ENCODE assay signal across 8 mouse cellular contexts in the genomic region with DNA sequence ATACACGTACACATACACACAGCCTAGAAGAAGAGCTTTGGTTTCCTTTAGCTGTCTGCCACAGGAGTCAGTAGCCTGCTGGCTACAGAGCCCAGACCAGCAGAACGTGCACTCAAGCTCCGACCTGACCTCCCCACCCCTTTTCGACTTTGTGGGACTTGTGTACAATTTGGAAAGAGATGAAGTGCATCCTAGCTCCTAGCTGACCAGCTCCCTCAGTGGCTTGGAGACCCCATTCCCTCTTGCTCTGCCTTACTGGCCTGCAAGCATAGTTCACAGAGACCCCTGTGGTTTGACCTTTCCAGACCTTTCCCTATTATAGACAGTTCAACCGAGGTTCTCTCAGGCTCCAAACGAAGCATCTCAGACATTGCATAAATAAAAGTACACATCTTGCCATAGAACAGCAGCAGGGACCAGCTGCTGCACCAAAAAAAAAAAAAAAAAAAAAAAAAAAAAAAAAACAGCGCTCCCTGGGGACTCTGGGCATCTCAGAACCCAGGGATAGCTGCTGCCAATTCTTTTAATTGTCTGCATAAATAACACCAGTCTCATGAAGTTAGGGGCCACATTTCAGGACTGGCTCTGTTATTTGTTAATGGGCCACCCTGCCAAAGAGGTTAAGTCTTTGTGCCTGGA.
DNase-seq lines count a peak whose midpoint lies in the region; ATAC-seq and TF ChIP-seq lines count a peak whose summit lies in the region.

No protein-coding gene starts in this region.

- TF ChIP-seq EP300 in heart, adult 2 months (IDR thresholded peaks at IDR 0.05; ENCODE audit: insufficient read depth, low read depth, low read length), result no peak

- intact Hi-C loops in heart, adult 2 months (cut with DNase I), result loop anchor here (2.0 to 5.0 kb wide), 6 partner anchors 15 to 303 kb away; no protein-coding TSS in a partner anchor
- intact Hi-C loops in gastrocnemius, postnatal 14 days (cut with DNase I; ENCODE audit: low total_unique reads), result no loop called here

- TF ChIP-seq POLR2A in heart, adult 2 months (IDR thresholded peaks at IDR 0.05; ENCODE audit: insufficient read depth, low read depth, low read length), result no peak

- 60% methylated on average over 7 of the region's 7 CpGs for WGBS in heart, adult 2 months
- 45% methylated on average over 7 of the region's 7 CpGs for WGBS in embryonic facial prominence, embryonic 14.5 days
- 50% methylated on average over 7 of the region's 7 CpGs for WGBS in intestine, postnatal 0 days
- 40% methylated on average over 7 of the region's 7 CpGs for whole genome bisulfite sequencing in midbrain, embryonic 15.5 days

- no peaks in the 10 kb centered on the region for H3K36me3 ChIP-seq in heart, adult 2 months (ENCODE audit: control insufficient read depth, insufficient read depth, low read length)
- no peaks in the 10 kb centered on the region for H3K36me3 ChIP-seq in embryonic facial prominence, embryonic 14.5 days (ENCODE audit: control insufficient read depth, insufficient read depth, low read length)
- H3K36me3 ChIP-seq in intestine, postnatal 0 days (ENCODE audit: control insufficient read depth, insufficient read depth), result no peaks in the 10 kb centered on the region
- H3K36me3 ChIP-seq in midbrain, embryonic 15.5 days (replicated peaks), result no peaks in the 10 kb centered on the region

- H3K4me3 ChIP-seq in heart, adult 2 months, result peak overlapping the region; percentile 47
- H3K4me3 ChIP-seq in embryonic facial prominence, embryonic 14.5 days (ENCODE audit: low read depth, low read length), result peak overlapping the region; percentile 43
- H3K4me3 ChIP-seq in intestine, postnatal 0 days (ENCODE audit: low read depth, low read length), result peak overlapping the region; percentile 47
- H3K4me3 ChIP-seq in midbrain, embryonic 15.5 days, result peak overlapping the region; percentile 46

- ATAC-seq in embryonic facial prominence, embryonic 14.5 days (ENCODE audit: low read depth), result peak; percentile 20; the same call in 1 of the 2 replicates
- no peak for ATAC-seq in intestine, postnatal 0 days
- peak; percentile 35 for ATAC-seq in midbrain, embryonic 15.5 days (replicated peaks)

- no peaks in the 10 kb centered on the region for H3K27me3 ChIP-seq in heart, adult 2 months (ENCODE audit: control insufficient read depth, insufficient read depth, low read length)
- H3K27me3 ChIP-seq in embryonic facial prominence, embryonic 14.5 days (replicated peaks; ENCODE audit: control insufficient read depth, insufficient read depth, low read length), result no peaks in the 10 kb centered on the region
- no peaks in the 10 kb centered on the region; the same call in 1 of the 2 replicates for H3K27me3 ChIP-seq in intestine, postnatal 0 days (replicated peaks; ENCODE audit: control insufficient read depth, insufficient read depth, low read length)
- no peaks in the 10 kb centered on the region for H3K27me3 ChIP-seq in midbrain, embryonic 15.5 days (replicated peaks)

- TF ChIP-seq CTCF in heart, adult 2 months (IDR thresholded peaks at IDR 0.05), result no peak
- no peak for TF ChIP-seq CTCF in intestine, postnatal 0 days (IDR thresholded peaks at IDR 0.05; ENCODE audit: low read depth)

- no peaks in the 10 kb centered on the region for H3K9me3 ChIP-seq in embryonic facial prominence, embryonic 14.5 days (ENCODE audit: control insufficient read depth, low read length)
- no peaks in the 10 kb centered on the region for H3K9me3 ChIP-seq in intestine, postnatal 0 days (ENCODE audit: control insufficient read depth)
- no peaks in the 10 kb centered on the region for H3K9me3 ChIP-seq in midbrain, embryonic 15.5 days

- no peak for DNase-seq in heart, adult 2 months
- DNase-seq in heart, adult 9 months (ENCODE audit: low spot score in 2 of 2), result no peak
- DNase-seq in embryonic facial prominence, embryonic 14.5 days (ENCODE audit: low spot score), result no peak
- DNase-seq in ovary, postnatal 36 days (ENCODE audit: low spot score), result no peak
- no peak for DNase-seq in adipocyte (ENCODE audit: low spot score)
- no peak for DNase-seq in gastrocnemius, postnatal 14 days

- H3K9ac ChIP-seq in heart, adult 2 months (ENCODE audit: low read depth, low read length), result no peak overlapping the region
- peak overlapping the region; percentile 64 for H3K9ac ChIP-seq in embryonic facial prominence, embryonic 14.5 days (ENCODE audit: low read depth, low read length)
- peak overlapping the region; percentile 8; the same call in 1 of the 2 replicates for H3K9ac ChIP-seq in intestine, postnatal 0 days (ENCODE audit: low read depth, low read length)
- peak overlapping the region; percentile 50 for H3K9ac ChIP-seq in midbrain, embryonic 15.5 days

- H3K4me2 ChIP-seq in embryonic facial prominence, embryonic 14.5 days (ENCODE audit: low read depth, low read length), result peak overlapping the region; percentile 67
- peak overlapping the region; percentile 79 for H3K4me2 ChIP-seq in intestine, postnatal 0 days (replicated peaks; ENCODE audit: low read depth)
- peak overlapping the region; percentile 72 for H3K4me2 ChIP-seq in midbrain, embryonic 15.5 days

- H3K27ac ChIP-seq in heart, adult 2 months, result peak overlapping the region; percentile 73
- H3K27ac ChIP-seq in embryonic facial prominence, embryonic 14.5 days (replicated peaks; ENCODE audit: low read depth, low read length), result peak overlapping the region; percentile 36; the same call in 1 of the 2 replicates
- H3K27ac ChIP-seq in intestine, postnatal 0 days (ENCODE audit: low read depth, low read length), result 0 out of 2 replicates have a peak overlapping the region, but pooled peaks have one; percentile 30
- peak overlapping the region; percentile 81 for H3K27ac ChIP-seq in midbrain, embryonic 15.5 days

- peaks cover 9% of the 10 kb centered on the region for H3K4me1 ChIP-seq in heart, adult 2 months (ENCODE audit: control insufficient read depth, insufficient read depth, low read length)
- 0 out of 2 replicates have a peak, but pooled peaks cover 13% of the 10 kb centered on the region for H3K4me1 ChIP-seq in embryonic facial prominence, embryonic 14.5 days (ENCODE audit: control insufficient read depth, insufficient read depth, low read length)
- H3K4me1 ChIP-seq in intestine, postnatal 0 days (replicated peaks; ENCODE audit: control insufficient read depth, insufficient read depth, low read length), result no peaks in the 10 kb centered on the region; the same call in 1 of the 2 replicates
- H3K4me1 ChIP-seq in midbrain, embryonic 15.5 days, result peaks cover 18% of the 10 kb centered on the region

- H3K79me2 ChIP-seq in heart, adult 2 months (replicated peaks; ENCODE audit: control insufficient read depth, insufficient read depth, low read length), result no peaks in the 10 kb centered on the region

Comparison
In these comparisons a context has a peak if more than half of its experiments do, and no peak if none do; other contexts are left out.
1. H3K27ac ChIP-seq: peak in every context shown above with its lines; median percentile 81 in midbrain, embryonic 15.5 days; 73 in heart, adult 2 months; 36 in embryonic facial prominence, embryonic 14.5 days; 30 in intestine, postnatal 0 days.